Mouse (Mus musculus): ENCODE data around the gene Lipo3.
A peak's percentile ranks its signal among the peaks of the same experiment; 100 is the strongest.
"Not testable (repeated sequence)": the region's sequence is repeated elsewhere in the genome, so short reads cannot be mapped to it uniquely, and the experiment has no call there.

Lipo3 gene

GRCm38 (mm10) chr19:33761287-33762086 lies at the start of gene Lipo3:
Lipo3 (minus strand) TSS chr19:33761951.
- peak; percentile 19 to 30 for DNase-seq (ENCODE audit: low spot score in 2 of 2)

DNA sequence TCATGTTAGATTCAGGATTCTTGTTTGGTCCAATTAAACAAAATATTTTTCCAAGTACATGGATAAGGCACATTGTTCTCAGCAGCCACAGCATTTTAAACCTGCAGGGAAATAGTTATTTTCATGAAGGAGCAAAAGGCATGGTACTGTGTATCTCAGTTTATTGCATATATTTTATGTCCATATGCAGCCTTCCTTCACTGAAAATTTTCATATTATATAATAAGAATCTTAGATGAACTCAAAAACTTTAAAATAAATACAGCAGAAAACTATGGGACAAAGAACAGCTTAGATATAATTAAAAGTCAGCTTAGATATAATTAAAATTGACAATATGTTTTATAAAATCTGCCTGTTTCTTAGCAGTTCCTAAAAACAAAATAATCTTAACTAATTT lies 25.6 kb upstream of the Lipo3 start, which contains the start of gene Lipo1:
Lipo1 (minus strand) TSS at position 101 of the 400 bp plus-strand sequence.
- not testable (repeated sequence) for DNase-seq (ENCODE audit: low spot score in 2 of 2)

DNA sequence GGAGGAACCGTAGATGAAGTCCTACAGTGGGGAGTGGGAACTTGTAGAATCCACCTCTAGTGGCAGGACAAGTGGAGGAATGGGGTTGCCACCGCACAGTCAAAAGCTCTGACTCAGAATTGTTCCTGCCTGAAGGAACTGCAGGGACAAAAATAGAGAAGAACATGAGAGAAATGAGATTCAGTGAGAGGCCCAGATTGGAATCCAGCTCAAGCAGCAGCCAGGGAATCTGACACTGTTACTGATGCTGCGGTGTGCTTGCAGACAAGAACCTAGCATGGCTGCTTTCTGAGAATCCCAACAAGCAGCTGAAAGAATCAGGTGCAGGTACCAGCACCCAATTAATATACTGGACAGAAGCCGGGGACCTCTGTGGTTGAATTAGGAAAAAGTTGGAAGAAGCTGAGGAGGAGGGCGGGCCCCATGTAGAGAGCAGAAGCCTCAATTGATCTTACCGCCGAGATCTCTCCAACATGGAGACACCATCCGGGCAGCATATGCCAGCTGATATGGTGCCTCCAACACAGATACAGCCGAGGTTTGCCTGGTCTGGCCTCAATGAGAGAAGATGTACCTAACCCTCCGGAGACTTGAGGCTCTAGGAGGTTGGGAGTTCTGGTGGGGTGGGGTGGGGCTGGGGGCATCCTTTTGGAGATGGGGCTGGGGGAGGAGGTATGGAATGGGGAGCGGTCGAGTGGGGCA lies 25.0 kb upstream of the Lipo3 start:
- DNase-seq (ENCODE audit: low spot score in 2 of 2): no peak

- DNase-seq (ENCODE audit: low spot score in 2 of 2): not testable (repeated sequence)
Measured at GRCm38 (mm10) chr19:33751259-33751658, 10.5 kb downstream of the Lipo3 start, which contains the start of gene Lipo2. Lipo2 (minus strand) TSS chr19:33751359.

DNA sequence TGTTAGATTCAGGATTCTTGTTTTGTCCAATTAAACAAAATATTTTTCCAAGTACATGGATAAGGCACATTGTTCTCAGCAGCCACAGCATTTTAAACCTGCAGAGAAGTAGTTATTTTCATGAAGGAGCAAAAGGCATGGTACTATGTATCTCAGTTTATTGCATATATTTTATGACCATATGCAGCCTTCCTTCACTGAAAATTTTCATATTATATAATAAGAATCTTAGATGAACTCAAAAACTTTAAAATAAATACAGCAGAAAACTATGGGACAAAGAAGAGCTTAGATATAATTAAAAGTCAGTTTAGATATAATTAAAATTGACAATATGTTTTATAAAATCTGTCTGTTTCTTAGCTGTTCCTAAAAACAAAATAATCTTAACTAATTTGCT lies 136.6 kb downstream of the Lipo3 start, which contains the start of gene Gm8978:
Gm8978 (minus strand) TSS at position 101 of the 400 bp plus-strand sequence.
- not testable (repeated sequence) for DNase-seq (ENCODE audit: low spot score in 2 of 2)

DNA sequence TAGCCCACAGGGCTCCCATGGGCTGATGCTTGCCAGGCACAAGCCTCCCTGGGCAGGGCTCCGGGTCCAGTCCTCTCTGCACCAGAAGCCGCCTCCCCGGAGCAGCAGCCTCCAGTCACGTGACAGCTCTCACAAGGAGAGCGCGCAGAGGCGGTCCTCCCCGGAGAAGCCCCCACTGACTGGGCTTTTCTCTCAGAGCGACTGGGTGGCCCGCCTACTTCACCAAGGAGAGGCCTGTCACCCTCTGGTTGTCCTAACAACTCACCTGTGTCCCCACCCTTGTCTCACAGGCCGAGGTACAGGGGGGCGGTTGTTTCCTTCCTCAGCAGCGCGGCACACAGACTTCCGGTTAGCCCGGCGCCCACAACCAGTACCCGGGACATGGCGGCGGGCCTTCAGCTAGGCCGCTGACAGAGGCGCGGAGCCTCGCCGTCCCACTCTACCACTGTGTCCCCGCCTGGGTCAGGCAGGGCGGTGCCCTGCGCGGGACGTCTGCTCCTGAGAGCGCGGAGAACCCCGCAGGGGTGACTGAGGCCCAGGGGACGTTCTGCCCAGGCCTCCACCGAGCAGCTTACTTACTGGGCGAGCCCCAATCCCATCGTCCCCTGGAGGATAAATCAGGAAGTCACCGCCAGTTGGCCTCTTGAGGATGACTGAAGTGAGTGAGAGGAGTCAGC lies 172.0 kb downstream of the Lipo3 start:
- peak; percentile 39 to 47 for DNase-seq (ENCODE audit: low spot score in 2 of 2)

DNA sequence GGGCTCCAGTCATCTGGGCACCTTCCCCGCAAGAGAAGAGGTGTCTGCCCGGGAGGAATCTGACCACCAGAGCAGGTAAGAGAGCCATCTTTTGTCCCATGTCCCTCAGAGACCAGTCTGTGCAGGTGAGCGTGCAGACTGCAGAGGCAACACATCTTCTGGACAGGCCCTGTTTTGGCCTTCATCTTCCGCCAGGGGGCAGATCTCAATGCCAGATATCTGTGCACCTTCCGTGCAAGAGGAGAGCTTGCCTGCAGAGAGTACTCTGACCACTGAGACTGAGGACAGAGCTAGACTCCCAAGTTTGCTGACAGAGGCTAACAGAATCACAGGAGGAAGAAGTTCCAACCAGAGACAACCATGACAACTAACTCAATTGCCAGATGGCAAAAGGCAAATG lies 193.2 kb downstream of the Lipo3 start:
- DNase-seq (ENCODE audit: low spot score in 2 of 2): not testable (repeated sequence)

DNA sequence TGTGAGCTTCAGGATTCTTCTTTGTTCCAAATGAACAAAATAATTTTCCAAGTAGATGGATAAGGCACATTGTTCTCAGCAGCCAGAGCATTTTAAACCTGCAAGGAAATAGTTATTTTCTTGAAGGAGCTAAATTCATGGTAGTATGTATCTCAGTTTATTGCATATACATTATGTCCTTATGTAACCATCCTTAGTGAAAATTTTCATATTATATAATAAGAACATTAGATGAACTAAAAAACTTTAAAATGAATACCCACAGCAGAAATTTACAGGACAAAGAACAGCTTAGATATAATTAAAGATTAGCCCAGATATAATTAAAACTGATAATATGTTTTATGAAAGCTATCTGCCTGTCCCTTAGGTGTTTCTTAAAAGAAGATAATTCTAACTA lies 244.1 kb downstream of the Lipo3 start, which contains the start of gene Lipo4:
Lipo4 (minus strand) TSS at position 101 of the 400 bp plus-strand sequence.
- no peak for DNase-seq (ENCODE audit: low spot score in 2 of 2)

Measured in spleen, postnatal 36 days (tissue).